Mouse (Mus musculus) liver, embryonic 12.5 days (tissue): ENCODE data around the gene Actr1b. TPM values are rescaled to one million over a fixed set of nuclear protein-coding genes. Genes with fewer than 3 reads are reported as not detected.
"Not testable (repeated sequence)": the region's sequence is repeated elsewhere in the genome, so short reads cannot be mapped to it uniquely, and the experiment has no call there.

Source experiments
- ATAC-seq: fragments of 200-750 bp; cut with Nextera tagmentation; 2 replicates; pipeline ENCODE4 v1.8.0; 2017; ENCODE audit warnings: moderate number of reproducible peaks, mild to moderate bottlenecking, moderate library complexity
- H3K27ac ChIP-seq: fragments of 300-500 bp; sonication (generic); 2 replicates; pipeline ENCODE4 v1.5.1; 2016; ENCODE audit warnings: mild to moderate bottlenecking
- H3K27me3 ChIP-seq: fragments of 300-500 bp; sonication (generic); replicated peaks from 2 replicates; pipeline ENCODE4 v1.6.1; 2016; ENCODE audit warnings: mild to moderate bottlenecking, moderate library complexity
- H3K36me3 ChIP-seq: fragments of 300-500 bp; sonication (generic); 2 replicates; pipeline ENCODE4 v1.6.1; 2016; ENCODE audit warnings: mild to moderate bottlenecking, moderate library complexity
- H3K4me1 ChIP-seq: fragments of 300-500 bp; sonication (generic); 2 replicates; pipeline ENCODE4 v1.6.1; 2016
- H3K4me2 ChIP-seq: fragments of 300-500 bp; sonication (generic); 2 replicates; pipeline ENCODE4 v1.6.1; 2016; ENCODE audit warnings: mild to moderate bottlenecking, moderate library complexity
- H3K4me3 ChIP-seq: fragments of 300-500 bp; sonication (generic); 2 replicates; pipeline ENCODE4 v1.5.1; 2016; ENCODE audit warnings: mild to moderate bottlenecking, moderate library complexity
- H3K9ac ChIP-seq: fragments of 300-500 bp; sonication (generic); 2 replicates; pipeline ENCODE4 v1.6.1; 2016; ENCODE audit warnings: mild to moderate bottlenecking, moderate library complexity
- H3K9me3 ChIP-seq: fragments of 300-500 bp; sonication (generic); replicated peaks from 2 replicates; pipeline ENCODE4 v1.6.1; 2016; ENCODE audit warnings: mild to moderate bottlenecking, moderate library complexity
- WGBS: fragments of 180-500 bp; shearing (Covaris S2); methylation state at CpG from one replicate; pipeline ENCODE4 v1.1.7; 2016; ENCODE audit not compliant: insufficient replicate concordance; 5-methylcytosine and 5-hydroxymethylcytosine counted together
- polyA plus RNA-seq: library from polyadenylated mRNA; unstranded; fragments of >200 nt; fragmentation: Nextera tagmentation; extraction: Ambion mirVana; gene quantifications from 2 replicates; pipeline ENCODE4 v1.2.1, GENCODE M21; 2016

Gene Actr1b
- polyA plus RNA-seq, 1 experiment from 2014 or later: 47.9 TPM

GRCm38 (mm10) chr1:36694871-36695270 lies 19.4 kb downstream of the Actr1b start:
- Histone ChIP-seq H3K4me3 (no peak overlapping the region), H3K4me2 (no peak overlapping the region), H3K9me3 (no peaks in the 10 kb centered on the region), H3K27me3 (no peaks in the 10 kb centered on the region), H3K36me3 (peaks cover 46% of the 10 kb centered on the region), H3K9ac (no peak overlapping the region), H3K4me1 (peaks cover 23% of the 10 kb centered on the region), H3K27ac (no peak overlapping the region)
- no peak for ATAC-seq
- 80% methylated on average over 6 of the region's 6 CpGs for WGBS

- no peaks in the 10 kb centered on the region for H3K27me3 ChIP-seq
- H3K9ac ChIP-seq: peak within 1 kb of the TSS; percentile 89
- H3K4me3 ChIP-seq: peak within 1 kb of the TSS; percentile 92
- H3K4me1 ChIP-seq: peaks cover 19% of the 10 kb centered on the region
- under 1% methylated on average over 68 of the region's 68 CpGs for WGBS
- peak within 1 kb of the TSS; percentile 79 for H3K27ac ChIP-seq
- peak within 1 kb of the TSS; percentile 89 for H3K4me2 ChIP-seq
- peak; percentile 95 for ATAC-seq
- H3K36me3 ChIP-seq: peaks cover 32% of the 10 kb centered on the region
- H3K9me3 ChIP-seq: no peaks in the 10 kb centered on the region
Measured at GRCm38 (mm10) chr1:36691271-36692155, 22.7 kb downstream of the Actr1b start, which contains the start of gene Cox5b. Cox5b (plus strand) TSS chr1:36691449.

- H3K4me3 ChIP-seq: peak overlapping the region; percentile 92
- ATAC-seq: peak; percentile 16; the same call in 1 of the 2 replicates
- H3K9ac ChIP-seq: peak overlapping the region; percentile 71
- H3K27ac ChIP-seq: peak overlapping the region; percentile 79
- H3K4me2 ChIP-seq: peak overlapping the region; percentile 89
- WGBS: 60% methylated on average over 11 of the region's 11 CpGs
- peaks cover 32% of the 10 kb centered on the region for H3K36me3 ChIP-seq
- peaks cover 19% of the 10 kb centered on the region for H3K4me1 ChIP-seq
- no peaks in the 10 kb centered on the region for H3K27me3 ChIP-seq
- no peaks in the 10 kb centered on the region for H3K9me3 ChIP-seq
Measured at GRCm38 (mm10) chr1:36690671-36691235, 23.5 kb downstream of the Actr1b start.

- H3K9me3 ChIP-seq: no peaks in the 10 kb centered on the region
- ATAC-seq: peak; percentile 77
- H3K9ac ChIP-seq: no peak overlapping the region
- H3K4me3 ChIP-seq: no peak overlapping the region
- 9% methylated on average over 13 of the region's 13 CpGs for WGBS
- H3K4me1 ChIP-seq: no peaks in the 10 kb centered on the region
- no peak overlapping the region for H3K27ac ChIP-seq
- no peaks in the 10 kb centered on the region for H3K36me3 ChIP-seq
- H3K27me3 ChIP-seq: no peaks in the 10 kb centered on the region
- H3K4me2 ChIP-seq: no peak overlapping the region
Measured at GRCm38 (mm10) chr1:36683810-36684467, 30.3 kb downstream of the Actr1b start.

- Histone ChIP-seq H3K9me3 (no peaks in the 10 kb centered on the region), H3K4me3 (no peak within 1 kb of the TSS), H3K27ac (no peak within 1 kb of the TSS), H3K27me3 (no peaks in the 10 kb centered on the region), H3K4me1 (no peaks in the 10 kb centered on the region), H3K36me3 (no peaks in the 10 kb centered on the region), H3K9ac (no peak within 1 kb of the TSS), H3K4me2 (no peak within 1 kb of the TSS)
- 83% methylated on average over 39 of the region's 39 CpGs for WGBS
- no peak for ATAC-seq
Measured at GRCm38 (mm10) chr1:36682620-36683355, 31.4 kb downstream of the Actr1b start, which contains the start of gene Fam178b. Fam178b (minus strand) TSS chr1:36683183.

GRCm38 (mm10) chr1:36680893-36681292 lies 33.3 kb downstream of the Actr1b start:
- Histone ChIP-seq H3K27me3 (no peaks in the 10 kb centered on the region), H3K9ac (no peak overlapping the region), H3K27ac (no peak overlapping the region), H3K4me2 (no peak overlapping the region), H3K4me3 (no peak overlapping the region), H3K36me3 (no peaks in the 10 kb centered on the region), H3K4me1 (no peaks in the 10 kb centered on the region), H3K9me3 (no peaks in the 10 kb centered on the region)
- 76% methylated on average over 7 of the region's 7 CpGs for WGBS
- ATAC-seq: no peak

- Histone ChIP-seq H3K4me1 (peaks cover 30% of the 10 kb centered on the region), H3K27me3 (no peaks in the 10 kb centered on the region), H3K9ac (no peak overlapping the region), H3K4me3 (no peak overlapping the region), H3K4me2 (no peak overlapping the region), H3K9me3 (no peaks in the 10 kb centered on the region), H3K36me3 (no peaks in the 10 kb centered on the region), H3K27ac (no peak overlapping the region)
- ATAC-seq: no peak
- 54% methylated on average over 3 of the region's 3 CpGs for WGBS
Measured at GRCm38 (mm10) chr1:36674936-36675335, 39.3 kb downstream of the Actr1b start.

- WGBS: 74% methylated on average over 16 of the region's 16 CpGs
- no peaks in the 10 kb centered on the region for H3K9me3 ChIP-seq
- H3K27me3 ChIP-seq: no peaks in the 10 kb centered on the region
- no peaks in the 10 kb centered on the region for H3K36me3 ChIP-seq
- H3K4me1 ChIP-seq: peaks cover 42% of the 10 kb centered on the region
- ATAC-seq: no peak
- no peak overlapping the region for H3K4me2 ChIP-seq
- H3K9ac ChIP-seq: no peak overlapping the region
- H3K27ac ChIP-seq: no peak overlapping the region
- H3K4me3 ChIP-seq: no peak overlapping the region
Measured at GRCm38 (mm10) chr1:36672648-36673350, 41.4 kb downstream of the Actr1b start.

GRCm38 (mm10) chr1:36671260-36671659 lies 43.0 kb downstream of the Actr1b start:
- peak overlapping the region; percentile 38 for H3K4me2 ChIP-seq
- H3K36me3 ChIP-seq: no peaks in the 10 kb centered on the region
- H3K9me3 ChIP-seq: no peaks in the 10 kb centered on the region
- no peak overlapping the region for H3K9ac ChIP-seq
- H3K4me3 ChIP-seq: no peak overlapping the region
- WGBS: 50% methylated on average over 10 of the region's 10 CpGs
- peaks cover 42% of the 10 kb centered on the region for H3K4me1 ChIP-seq
- peak; percentile 73 for ATAC-seq
- no peaks in the 10 kb centered on the region for H3K27me3 ChIP-seq
- H3K27ac ChIP-seq: no peak overlapping the region

- H3K9ac ChIP-seq: no peak overlapping the region
- peaks cover 46% of the 10 kb centered on the region for H3K4me1 ChIP-seq
- peak overlapping the region; percentile 16 for H3K4me2 ChIP-seq
- H3K9me3 ChIP-seq: no peaks in the 10 kb centered on the region
- peak; percentile 90 for ATAC-seq
- no peaks in the 10 kb centered on the region for H3K36me3 ChIP-seq
- no peaks in the 10 kb centered on the region for H3K27me3 ChIP-seq
- no peak overlapping the region for H3K4me3 ChIP-seq
- WGBS: 16% methylated on average over 4 of the region's 4 CpGs
- H3K27ac ChIP-seq: 0 out of 2 replicates have a peak overlapping the region, but pooled peaks have one; percentile 36
Measured at GRCm38 (mm10) chr1:36670256-36670655, 44.0 kb downstream of the Actr1b start.

- not testable (repeated sequence) for H3K4me2 ChIP-seq, H3K36me3 ChIP-seq, ATAC-seq, H3K27me3 ChIP-seq, H3K9me3 ChIP-seq, H3K4me3 ChIP-seq, H3K27ac ChIP-seq, H3K9ac ChIP-seq
- H3K4me1 ChIP-seq: peaks cover 53% of the 10 kb centered on the region
- WGBS: 71% methylated on average over 4 of the region's 4 CpGs
Measured at GRCm38 (mm10) chr1:36668007-36668406, 46.2 kb downstream of the Actr1b start.
